Mouse (Mus musculus) adrenal gland, adult 8-10 months (tissue): ENCODE data around the gene Ube2n. TPM values are rescaled to one million over a fixed set of nuclear protein-coding genes. Genes with fewer than 3 reads are reported as not detected.

Experiments used
- DNase-seq: peaks from one replicate; pipeline ENCODE4 v3.0.0; 2022
- total RNA-seq, 4 experiments: library from RNA; stranded (reverse); gene quantifications; 2 replicates each; pipeline ENCODE4 v1.2.4; 2022

Ube2n gene
- total RNA-seq, 4 experiments from 2014 or later = 129 to 155 (median 138) TPM

GRCm38 (mm10) chr10:95560394-95560983, 45.5 kb downstream of the Ube2n start:
- no peak for DNase-seq

GRCm38 (mm10) chr10:95561616-95562015, 46.7 kb downstream of the Ube2n start:
- no peak for DNase-seq

DNA sequence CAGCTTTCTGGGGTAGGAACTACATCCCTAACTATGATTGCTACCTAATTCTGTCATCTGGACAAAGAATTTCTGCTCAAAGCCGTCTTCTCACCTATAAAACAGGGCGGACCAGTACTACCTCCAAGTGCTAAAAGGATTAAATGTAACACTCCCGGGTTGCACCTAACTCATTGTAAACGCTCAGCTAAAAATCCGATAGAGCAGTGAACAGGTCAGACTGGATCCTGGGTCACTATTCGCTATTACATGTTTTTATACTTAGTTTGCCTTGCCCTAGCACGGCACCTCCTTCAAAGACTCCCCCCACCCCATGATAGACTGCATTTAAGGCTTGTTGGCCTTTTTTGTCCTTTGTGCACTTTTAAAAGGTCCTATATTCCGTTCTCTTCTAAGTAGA, 47.5 kb downstream of the Ube2n start:
- no peak for DNase-seq

- peak; percentile 55 for DNase-seq
Observed at GRCm38 (mm10) chr10:95562859-95563841, 48.2 kb downstream of the Ube2n start.

DNA sequence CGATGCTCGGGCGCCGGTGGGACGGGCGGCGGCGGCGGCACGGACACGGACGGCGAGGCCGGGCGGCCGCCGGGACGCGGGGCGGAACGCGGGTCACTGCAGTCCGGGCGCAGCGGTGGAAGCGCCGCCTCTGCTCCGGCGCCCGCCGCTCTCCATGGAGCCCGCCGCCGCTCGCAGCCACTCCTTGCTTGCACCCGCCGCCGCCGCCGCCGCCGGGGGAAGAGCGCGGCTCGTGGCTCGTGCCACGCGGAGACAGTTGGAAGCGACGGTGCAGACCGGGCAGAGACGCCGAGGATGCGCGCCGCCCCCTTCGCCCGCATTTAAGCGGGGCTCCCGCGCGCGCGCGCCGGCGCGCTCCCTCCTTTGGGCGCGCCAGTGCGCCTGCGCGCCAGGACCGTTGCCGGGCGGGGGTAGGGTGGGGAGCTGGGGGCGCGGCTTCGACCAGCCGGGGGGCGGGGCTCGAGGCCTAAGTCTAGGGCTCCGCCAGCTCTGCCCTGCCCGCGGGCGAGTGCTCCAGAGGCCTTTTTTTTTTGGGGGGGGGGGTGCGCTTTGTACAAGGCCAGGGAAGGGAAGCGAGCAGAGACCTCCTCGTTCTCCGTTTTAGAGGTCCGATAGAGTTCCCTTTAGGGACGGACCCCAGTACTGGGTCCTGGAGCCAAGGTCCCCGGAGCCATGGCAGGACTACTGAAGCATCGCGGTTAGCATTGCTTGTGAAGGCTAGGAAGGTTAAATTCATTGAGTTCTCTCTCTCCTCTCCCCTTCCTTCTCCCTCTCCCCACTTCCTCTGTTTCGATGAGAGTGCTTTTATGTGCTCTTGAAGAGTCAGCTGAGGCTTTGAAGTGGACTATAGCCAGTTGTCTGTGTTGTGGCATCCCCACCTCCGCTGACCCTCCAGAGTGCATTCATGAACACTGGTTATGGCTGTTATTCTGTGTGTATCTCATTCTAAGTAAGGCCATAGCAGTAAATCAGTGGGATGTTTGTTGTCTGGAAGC, 49.2 kb downstream of the Ube2n start, which contains the start of gene Nudt4:
Gene Nudt4, minus strand, starts transcription at position 296 of the 995 bp plus-strand sequence.
- peak; percentile 62 for DNase-seq

DNA sequence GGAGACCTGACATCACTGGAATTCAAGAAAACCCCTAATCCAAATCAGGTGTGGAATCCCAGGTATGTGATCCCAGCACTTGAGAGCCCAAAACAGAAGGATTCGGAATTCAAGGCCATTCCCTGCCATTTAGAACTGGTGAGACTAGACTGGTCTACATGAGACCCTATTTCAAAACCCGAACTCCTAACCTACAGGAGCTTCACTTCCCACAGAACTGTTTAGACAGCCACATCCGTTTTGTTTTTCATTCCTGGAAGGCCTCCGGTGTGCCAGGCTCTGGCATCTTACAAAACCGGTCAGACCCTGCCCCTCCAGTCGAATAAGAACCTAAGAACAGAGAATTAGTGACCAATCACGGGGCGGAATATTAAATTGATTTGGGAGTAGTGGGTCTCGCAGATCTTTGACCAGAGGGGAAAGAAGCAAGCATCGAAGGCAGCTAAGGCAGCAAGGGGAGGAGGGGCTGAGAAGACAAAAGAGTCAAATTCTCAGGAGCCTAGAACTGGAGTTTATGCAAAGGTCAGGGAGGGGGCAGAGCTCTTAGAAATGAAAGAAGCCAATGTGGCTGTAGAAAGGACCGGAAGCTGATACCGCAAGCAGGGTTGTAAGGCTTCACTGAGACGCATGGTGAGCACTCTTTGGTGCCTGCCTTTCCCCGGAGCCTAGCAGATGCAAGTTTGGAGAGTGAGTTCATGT, 50.4 kb downstream of the Ube2n start:
- no peak for DNase-seq

DNA sequence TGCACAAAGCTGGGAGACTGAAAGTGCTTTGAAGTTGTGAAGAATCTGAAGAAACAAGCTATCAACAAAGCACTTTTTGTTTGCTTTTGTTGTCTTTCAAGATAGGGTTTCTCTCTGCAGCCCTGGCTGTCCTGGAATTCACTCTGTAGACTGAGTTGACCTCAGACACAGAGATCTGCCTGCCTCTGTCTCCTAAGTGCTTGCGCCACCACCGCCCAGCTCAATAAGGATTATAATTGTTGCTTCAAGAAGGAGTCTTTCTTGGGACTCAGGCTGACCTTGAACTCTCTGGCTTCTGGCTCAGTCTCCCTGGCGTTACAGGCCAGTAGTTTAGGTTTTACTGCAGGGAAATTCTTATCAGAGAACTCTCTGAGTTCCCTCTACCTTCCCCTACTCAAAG, 51.8 kb downstream of the Ube2n start:
- DNase-seq = no peak

- no peak for DNase-seq
Observed at GRCm38 (mm10) chr10:95567550-95567949, 52.6 kb downstream of the Ube2n start.

GRCm38 (mm10) chr10:95568016-95568415, 53.1 kb downstream of the Ube2n start:
- DNase-seq = no peak

DNA sequence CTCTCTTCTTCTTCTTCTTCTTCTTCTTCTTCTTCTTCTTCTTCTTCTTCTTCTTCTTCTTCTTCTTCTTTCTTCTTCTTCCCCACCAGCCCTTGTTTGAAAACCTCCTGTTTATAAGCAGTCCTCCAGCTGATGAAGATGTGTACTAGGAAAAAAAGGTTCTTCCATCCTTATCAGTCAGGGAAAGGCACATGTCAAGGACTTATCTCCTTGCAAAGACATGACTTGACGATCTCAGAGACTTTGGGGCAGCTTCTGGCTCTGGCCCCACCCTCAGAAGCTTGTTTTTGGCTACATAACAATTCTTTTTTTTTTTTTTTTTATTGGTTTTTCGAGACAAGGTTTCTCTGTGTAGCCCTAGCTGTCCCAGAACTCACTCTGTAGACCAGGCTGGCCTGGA, 54.5 kb downstream of the Ube2n start:
- no peak for DNase-seq

DNA sequence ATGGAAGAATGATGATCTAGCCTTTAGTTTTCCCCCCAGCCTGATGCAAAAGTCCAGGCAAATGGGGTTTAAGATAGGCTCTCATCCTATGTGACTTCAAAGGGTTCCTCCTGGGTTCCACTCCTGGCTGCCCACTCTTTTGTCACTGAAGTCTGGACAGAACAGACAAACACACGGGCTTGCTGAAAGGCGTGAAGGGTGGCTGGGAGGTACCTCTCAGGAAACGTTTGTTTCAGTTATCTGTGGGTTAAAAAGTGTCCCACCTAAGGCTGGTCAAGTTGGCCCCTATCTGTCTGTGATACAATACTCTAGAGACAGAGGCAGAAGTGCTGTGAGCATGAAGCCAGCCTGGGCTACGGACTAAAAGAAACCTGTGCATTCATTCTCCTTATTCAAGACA, 60.0 kb downstream of the Ube2n start:
- DNase-seq = no peak

- DNase-seq = no peak
Observed at GRCm38 (mm10) chr10:95575839-95576380, 61.0 kb downstream of the Ube2n start.

GRCm38 (mm10) chr10:95576876-95577566, 62.1 kb downstream of the Ube2n start:
- no peak for DNase-seq

DNA sequence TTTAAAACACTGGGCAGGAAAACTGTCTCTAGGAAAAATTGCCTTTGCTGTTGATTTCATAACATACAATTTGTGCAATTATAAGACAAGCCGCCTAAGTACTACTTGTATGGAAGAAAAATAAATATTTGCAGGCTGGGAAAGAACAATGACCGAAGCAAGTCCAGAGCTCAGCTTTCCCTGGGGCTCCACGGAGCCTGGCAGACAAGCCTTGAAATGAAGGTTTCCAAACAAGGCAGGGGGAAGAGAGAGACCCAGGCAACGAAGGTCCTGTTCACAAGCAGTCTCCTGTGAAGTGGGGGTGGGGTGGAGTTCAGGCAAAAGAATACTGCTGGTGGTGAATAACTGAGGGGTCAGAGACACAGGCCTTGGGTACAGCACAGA, 62.6 kb downstream of the Ube2n start:
- no peak for DNase-seq

DNA sequence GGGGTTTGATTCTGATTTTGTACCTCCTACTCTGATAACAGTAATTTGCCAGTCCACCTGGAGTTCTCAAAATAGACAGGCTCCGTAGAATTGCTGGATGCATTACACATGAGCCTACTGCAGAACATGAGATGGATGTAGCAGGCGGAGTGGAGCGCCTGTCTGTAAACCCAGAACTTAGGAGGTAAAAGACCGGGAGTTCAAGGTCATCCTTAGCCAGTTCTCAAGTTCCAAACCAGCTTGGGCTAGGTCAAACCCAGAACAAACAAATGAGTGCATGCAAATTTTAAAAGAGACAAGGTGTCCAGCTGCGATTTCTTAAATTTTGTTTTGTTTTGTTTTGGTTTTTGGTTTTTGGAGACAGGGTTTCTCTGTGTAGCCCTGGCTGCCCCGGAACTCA, 70.6 kb downstream of the Ube2n start:
- DNase-seq = no peak

DNA sequence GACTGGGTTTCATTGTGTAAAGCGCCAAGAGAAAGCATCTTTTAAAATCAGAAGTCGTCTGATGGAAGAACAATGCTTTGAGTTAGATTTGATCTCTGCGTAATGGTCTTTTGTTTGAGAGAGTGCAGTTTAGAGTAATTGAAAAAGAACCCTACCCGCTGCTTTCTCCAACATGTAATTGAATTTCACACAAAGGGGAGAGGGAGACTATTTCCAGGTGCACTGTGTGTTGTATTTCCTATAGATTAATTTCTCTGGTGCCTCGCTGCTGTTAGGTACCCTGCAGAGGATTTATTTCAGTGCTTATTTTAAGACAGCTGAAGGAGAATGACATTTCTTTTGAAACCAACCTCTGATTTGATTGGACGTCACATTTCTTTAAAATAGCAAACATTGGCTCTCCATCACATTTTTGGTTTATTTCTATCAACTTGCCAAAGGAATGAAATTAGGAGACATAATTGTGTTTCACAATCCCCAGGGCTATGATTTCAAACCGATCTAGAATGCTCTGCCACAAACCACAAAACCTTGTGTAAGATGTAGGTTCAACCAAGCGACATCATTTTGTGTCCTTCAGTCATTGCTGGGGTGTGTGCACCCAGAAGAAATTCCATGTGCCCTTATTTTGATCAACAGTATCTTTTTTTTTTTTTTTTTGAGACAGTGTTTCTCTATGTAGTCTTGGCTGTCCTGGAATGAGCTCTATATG, 72.7 kb downstream of the Ube2n start:
- DNase-seq = no peak

- DNase-seq = no peak
Observed at GRCm38 (mm10) chr10:95589196-95589595, 74.3 kb downstream of the Ube2n start.

DNA sequence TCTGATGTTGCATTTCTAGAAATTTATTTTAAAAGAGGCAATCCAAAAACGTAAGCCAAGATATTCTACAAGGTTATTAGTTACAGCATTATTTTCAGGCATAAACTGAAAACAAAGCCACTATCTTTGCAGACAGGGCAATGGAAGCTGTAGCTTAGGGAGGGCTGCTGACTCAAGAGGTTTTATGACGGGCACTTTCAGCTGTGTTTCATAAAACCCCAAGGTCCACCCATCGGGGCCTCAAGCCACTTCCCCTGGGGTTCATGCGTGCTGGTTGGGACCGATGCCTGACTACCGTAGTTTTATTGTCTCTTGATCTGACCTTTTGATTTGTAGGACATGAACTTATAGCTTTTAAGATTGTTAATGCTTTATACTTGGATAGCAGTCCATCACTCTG, 75.3 kb downstream of the Ube2n start:
- DNase-seq = no peak

- DNase-seq = no peak
Observed at GRCm38 (mm10) chr10:95591257-95591656, 76.3 kb downstream of the Ube2n start.

- DNase-seq = no peak
Observed at GRCm38 (mm10) chr10:95594414-95594813, 79.5 kb downstream of the Ube2n start.
